Comparison of ENCODE assay signal across 20 mouse cellular contexts in genomic region chr13:113609429-113609828, GRCm38 (mm10). TPM values are rescaled to one million over a fixed set of nuclear protein-coding genes. Genes with fewer than 3 reads are reported as not detected.
"Had no signal": no experiment of that assay in that cellular context is flagged by ENCODE, and none has a peak within 500 bp of the region (broad histone marks: within the 10 kb centered on the region; RNA-seq: fewer than 3 reads in every experiment).

No protein-coding gene starts in this region.

- H3K9me3 ChIP-seq: limb, embryonic 12.5 days; limb, embryonic 15.5 days had no signal

- H3K9ac ChIP-seq: hindbrain, embryonic 14.5 days; limb, embryonic 12.5 days; limb, embryonic 15.5 days; liver, embryonic 14.5 days had no signal

- H3K27ac ChIP-seq: hindbrain, embryonic 14.5 days; hindbrain, postnatal 0 days; limb, embryonic 12.5 days; limb, embryonic 15.5 days; liver, embryonic 14.5 days; macrophage had no signal

- H3K4me3 ChIP-seq: limb, embryonic 12.5 days; limb, embryonic 15.5 days had no signal

- H3K27me3 ChIP-seq: limb, embryonic 12.5 days; limb, embryonic 15.5 days had no signal

- ATAC-seq: hindbrain, postnatal 0 days; inflammation-experienced regulatory T-cells, adult 6 months had no signal

- H3K4me2 ChIP-seq: hindbrain, embryonic 14.5 days; limb, embryonic 12.5 days; limb, embryonic 15.5 days; midbrain, embryonic 11.5 days had no signal

- DNase-seq: kidney, postnatal 25 days; left cerebral cortex, postnatal 4 days; lung, adult 18-20 months; midbrain, embryonic 14.5 days; thymus, adult 2 months; thymus, postnatal 14 days had no signal

RNA-seq across cellular contexts. Expression of gene Hspb3, which starts 54.0 kb away (rescaled TPM):
- total RNA-seq: megakaryocyte-erythroid progenitor cell, adult 5-6 weeks; midbrain, postnatal 0 days had no signal
- polyA plus RNA-seq: inflammation-experienced regulatory T-cells, adult 6 months; intestine, embryonic 16.5 days; kidney, embryonic 14.5 days; liver, embryonic 14.5 days; macrophage; midbrain, embryonic 11.5 days; small intestine, adult 2 months; spleen, adult 2 months had no signal
